Mouse (Mus musculus): ENCODE measurements at regions not wholly inside any gene's neighbourhood (a gene's known extent, or its start where the extent isn't known, plus 50 kb on each side); places are given as distances from the start of the nearest gene placed in this dataset.

- TF ChIP-seq CTCF (IDR thresholded peaks at IDR 0.05) (no peak), EP300 (IDR thresholded peaks at IDR 0.05) (no peak)
Observed at GRCm38 (mm10) chr1:150167172-150167571, 67.3 kb downstream of the Ptgs2 start.

Measured in lung, postnatal 0 days (tissue).